Mouse (Mus musculus): ENCODE measurements at regions not wholly inside any gene's neighbourhood (a gene's known extent, or its start where the extent isn't known, plus 50 kb on each side); places are given as distances from the start of the nearest gene placed in this dataset.

- ATAC-seq (ENCODE audit: low read depth) = peak; percentile 71; the same call in 1 of the 2 replicates
- H3K4me1 ChIP-seq (ENCODE audit: control insufficient read depth, insufficient read depth, low read length) = no peaks in the 10 kb centered on the region
- 96% methylated on average over 1 of the region's 1 CpGs for WGBS
- no peak overlapping the region for H3K4me2 ChIP-seq (ENCODE audit: low read depth, low read length)
- H3K36me3 ChIP-seq (ENCODE audit: control insufficient read depth, insufficient read depth, low read length) = no peaks in the 10 kb centered on the region
- no peak overlapping the region for H3K27ac ChIP-seq (ENCODE audit: low read depth, low read length)
- no peaks in the 10 kb centered on the region for H3K27me3 ChIP-seq (ENCODE audit: control insufficient read depth, insufficient read depth, low read length)
- H3K4me3 ChIP-seq (ENCODE audit: low read depth, low read length) = no peak overlapping the region
- no peaks in the 10 kb centered on the region for H3K9me3 ChIP-seq (ENCODE audit: control insufficient read depth, low read length)
- no peak overlapping the region for H3K9ac ChIP-seq (replicated peaks; ENCODE audit: low read depth, low read length)
Measured at GRCm38 (mm10) chr6:19015868-19016267, 149.8 kb downstream of the Ankrd7 start.

- Histone ChIP-seq H3K4me3 (ENCODE audit: low read depth, low read length) (no peak overlapping the region), H3K4me1 (ENCODE audit: control insufficient read depth, insufficient read depth, low read length) (no peaks in the 10 kb centered on the region), H3K27me3 (ENCODE audit: control insufficient read depth, insufficient read depth, low read length) (no peaks in the 10 kb centered on the region), H3K4me2 (ENCODE audit: low read depth, low read length) (no peak overlapping the region), H3K9ac (replicated peaks; ENCODE audit: low read depth, low read length) (no peak overlapping the region), H3K9me3 (ENCODE audit: control insufficient read depth, low read length) (no peaks in the 10 kb centered on the region), H3K36me3 (ENCODE audit: control insufficient read depth, insufficient read depth, low read length) (no peaks in the 10 kb centered on the region), H3K27ac (ENCODE audit: low read depth, low read length) (no peak overlapping the region)
- ATAC-seq (ENCODE audit: low read depth) = no peak
- 88% methylated on average over 1 of the region's 1 CpGs for WGBS
Measured at GRCm38 (mm10) chr6:19018166-19018769, 152.2 kb downstream of the Ankrd7 start.

- Histone ChIP-seq H3K9me3 (ENCODE audit: control insufficient read depth, low read length) (no peaks in the 10 kb centered on the region), H3K4me3 (ENCODE audit: low read depth, low read length) (no peak overlapping the region), H3K36me3 (ENCODE audit: control insufficient read depth, insufficient read depth, low read length) (no peaks in the 10 kb centered on the region), H3K9ac (replicated peaks; ENCODE audit: low read depth, low read length) (no peak overlapping the region), H3K27ac (ENCODE audit: low read depth, low read length) (no peak overlapping the region), H3K4me2 (ENCODE audit: low read depth, low read length) (no peak overlapping the region), H3K4me1 (ENCODE audit: control insufficient read depth, insufficient read depth, low read length) (no peaks in the 10 kb centered on the region), H3K27me3 (ENCODE audit: control insufficient read depth, insufficient read depth, low read length) (no peaks in the 10 kb centered on the region)
- 58% methylated on average over 1 of the region's 1 CpGs for WGBS
- no peak for ATAC-seq (ENCODE audit: low read depth)
Measured at GRCm38 (mm10) chr6:19034268-19034667, 168.2 kb downstream of the Ankrd7 start.

Data from neural tube, embryonic 14.5 days (tissue).